Mouse (Mus musculus) liver, embryonic 14.5 days (tissue): ENCODE measurements around the gene Tmbim4.

Experiments
- CTCF ChIP-seq: IDR thresholded peaks from 2 replicates; pipeline ENCODE4 v1.5.1; 2016; ENCODE audit warnings: antibody characterized with exemption, low read depth, control low read depth
- EP300 ChIP-seq: IDR thresholded peaks from 2 replicates; pipeline ENCODE4 v1.6.1; 2016; ENCODE audit warnings: antibody characterized with exemption, low read depth

GRCm38 (mm10) chr10:120245681-120246080 lies 44.3 kb downstream of the Tmbim4 start:
- TF ChIP-seq CTCF (no peak), EP300 (no peak)
